Mouse (Mus musculus) erythroblast, adult 5-6 weeks (primary cell): ENCODE results near the gene Plau. TPM values are rescaled to one million over a fixed set of nuclear protein-coding genes. Genes with fewer than 3 reads are reported as not detected.

Experiments used
- ATAC-seq: replicated peaks from 2 replicates; pipeline ENCODE4 v1.8.0; 2016; ENCODE audit warnings: moderate number of reproducible peaks, mild to moderate bottlenecking, moderate TSS enrichment, inconsistent platforms; ENCODE audit not compliant: poor library complexity, low FRiP score, severe bottlenecking
- total RNA-seq, 2 experiments: library from RNA; stranded (forward) in 1 of 2; stranded (reverse) in 1 of 2; fragments of 150-400 nt in 1 of 2; fragments of 200-764, 138-1000 nt in 1 of 2; gene quantifications; 2 replicates each; pipeline versions ENCODE4 v1.2.3 to v1.2.4; 2015 to 2017; ENCODE audit warnings: low replicate concordance in 2 of 2

The Plau gene
- total RNA-seq, 2 experiments from 2014 or later: 0.38 to 9.6 TPM

- no peak for ATAC-seq
Observed at GRCm38 (mm10) chr14:20885091-20885888, 48.8 kb downstream of the Plau start.

DNA sequence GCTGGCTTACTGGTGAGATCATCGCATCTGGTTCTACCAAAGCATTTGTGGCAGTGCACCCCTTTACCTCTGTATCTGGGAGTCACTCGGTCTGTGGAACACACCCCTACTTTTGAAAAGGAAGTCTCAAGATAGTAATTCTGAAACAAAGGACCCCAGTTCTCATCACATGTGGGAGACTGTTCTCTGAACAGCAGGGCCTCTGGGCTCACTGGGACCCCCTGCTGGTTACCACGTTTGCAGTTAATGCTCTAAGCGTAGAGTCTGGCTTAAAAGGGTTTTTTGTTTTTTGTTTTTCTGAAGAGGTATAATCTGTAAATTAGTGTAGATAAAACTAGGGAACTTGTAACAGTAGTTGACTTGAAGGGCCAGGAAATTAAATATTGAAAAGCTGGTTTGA, 49.8 kb downstream of the Plau start:
- ATAC-seq: no peak

DNA sequence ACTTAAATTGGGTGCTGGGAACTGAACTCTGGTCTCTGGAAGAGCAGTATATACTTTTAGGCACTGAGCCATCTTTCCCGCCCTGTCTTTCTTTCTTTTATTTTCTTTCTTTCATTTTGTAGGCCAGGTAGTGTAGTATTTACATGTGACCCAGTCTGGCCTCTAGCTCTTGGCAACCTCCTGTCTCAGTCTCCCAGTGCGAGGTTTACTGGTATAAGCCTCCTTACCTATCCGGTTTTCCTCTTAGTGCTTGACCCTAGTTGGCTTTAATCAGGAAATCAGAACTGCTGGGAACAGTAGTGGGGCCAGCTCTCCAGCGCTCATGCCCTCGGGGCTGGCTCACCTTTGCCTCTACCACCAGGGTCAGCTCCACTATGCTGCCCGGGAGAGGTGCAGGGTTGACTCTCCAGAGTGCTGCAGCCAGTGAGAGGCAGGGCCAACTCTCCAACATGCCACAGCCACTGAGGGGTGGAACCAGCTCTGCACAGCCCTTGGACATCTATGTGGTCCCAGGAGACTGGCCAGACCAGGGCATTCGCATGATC, 51.2 kb downstream of the Plau start:
- ATAC-seq: 0 out of 2 replicates have a peak, but pooled peaks have one; percentile 31

GRCm38 (mm10) chr14:20891941-20892402, 55.5 kb downstream of the Plau start:
- ATAC-seq: no peak

Other genes with a start within 250 kb of the Plau start
- 0.58 and 1.7 TPM in 2 replicates for gene Usp54, start 195.6 kb upstream of the Plau start, total RNA-seq (2015; ENCODE audit: low replicate concordance)
- gene Usp54, start 195.6 kb upstream of the Plau start, total RNA-seq (2017; ENCODE audit: low replicate concordance): 2.0 and 3.2 TPM in 2 replicates
- gene Myoz1, start 180.1 kb upstream of the Plau start, total RNA-seq (2015; ENCODE audit: low replicate concordance): not detected in 2 replicates
- not detected in 2 replicates for gene Myoz1, start 180.1 kb upstream of the Plau start, total RNA-seq (2017; ENCODE audit: low replicate concordance)
- not detected in 2 replicates for gene Synpo2l, start 168.3 kb upstream of the Plau start, total RNA-seq (2015; ENCODE audit: low replicate concordance)
- gene Synpo2l, start 168.3 kb upstream of the Plau start, total RNA-seq (2017; ENCODE audit: low replicate concordance): not detected in 2 replicates
- 20.8 and 32.6 TPM in 2 replicates for gene Sec24c, start 162.4 kb upstream of the Plau start, total RNA-seq (2015; ENCODE audit: low replicate concordance)
- gene Sec24c, start 162.4 kb upstream of the Plau start, total RNA-seq (2017; ENCODE audit: low replicate concordance): 60.1 and 67.7 TPM in 2 replicates
- gene Fut11, start 141.7 kb upstream of the Plau start, total RNA-seq (2015; ENCODE audit: low replicate concordance): 2.5 and 9.2 TPM in 2 replicates
- 1.5 and 1.7 TPM in 2 replicates for gene Fut11, start 141.7 kb upstream of the Plau start, total RNA-seq (2017; ENCODE audit: low replicate concordance)
- 9.6 and 27.1 TPM in 2 replicates for gene Chchd1, start 133.7 kb upstream of the Plau start, total RNA-seq (2015; ENCODE audit: low replicate concordance)
- gene Chchd1, start 133.7 kb upstream of the Plau start, total RNA-seq (2017; ENCODE audit: low replicate concordance): 22.5 and 44.7 TPM in 2 replicates
- gene Zswim8, start 129.1 kb upstream of the Plau start, total RNA-seq (2015; ENCODE audit: low replicate concordance): 17.8 and 32.3 TPM in 2 replicates
- 10.1 and 16.3 TPM in 2 replicates for gene Zswim8, start 129.1 kb upstream of the Plau start, total RNA-seq (2017; ENCODE audit: low replicate concordance)
- 69.8 and 80.1 TPM in 2 replicates for gene Ndst2, start 102.1 kb upstream of the Plau start, total RNA-seq (2015; ENCODE audit: low replicate concordance)
- gene Ndst2, start 102.1 kb upstream of the Plau start, total RNA-seq (2017; ENCODE audit: low replicate concordance): 25.0 and 32.7 TPM in 2 replicates
- gene Camk2g, start 42.6 kb upstream of the Plau start, total RNA-seq (2015; ENCODE audit: low replicate concordance): 4.0 and 9.8 TPM in 2 replicates
- 12.7 and 14.6 TPM in 2 replicates for gene Camk2g, start 42.6 kb upstream of the Plau start, total RNA-seq (2017; ENCODE audit: low replicate concordance)
- 42.1 and 45.6 TPM in 2 replicates for gene Vcl, start 92.7 kb downstream of the Plau start, total RNA-seq (2015; ENCODE audit: low replicate concordance)
- 28.2 and 34.6 TPM in 2 replicates for gene Vcl, start 92.7 kb downstream of the Plau start, total RNA-seq (2017; ENCODE audit: low replicate concordance)
- 35.9 and 62.6 TPM in 2 replicates for gene Ap3m1, start 215.8 kb downstream of the Plau start, total RNA-seq (2015; ENCODE audit: low replicate concordance)
- gene Ap3m1, start 215.8 kb downstream of the Plau start, total RNA-seq (2017; ENCODE audit: low replicate concordance): 14.1 and 34.0 TPM in 2 replicates
- 34.5 and 52.8 TPM in 2 replicates for gene Adk, start 215.9 kb downstream of the Plau start, total RNA-seq (2015; ENCODE audit: low replicate concordance)
- gene Adk, start 215.9 kb downstream of the Plau start, total RNA-seq (2017; ENCODE audit: low replicate concordance): 38.6 and 61.8 TPM in 2 replicates